Mouse (Mus musculus): ENCODE measurements around the gene Dchs2. TPM values are rescaled to one million over a fixed set of nuclear protein-coding genes. Genes with fewer than 3 reads are reported as not detected.

Gene Dchs2
- polyA plus RNA-seq, 1 experiment from 2014 or later, result 1.1 TPM

DNA sequence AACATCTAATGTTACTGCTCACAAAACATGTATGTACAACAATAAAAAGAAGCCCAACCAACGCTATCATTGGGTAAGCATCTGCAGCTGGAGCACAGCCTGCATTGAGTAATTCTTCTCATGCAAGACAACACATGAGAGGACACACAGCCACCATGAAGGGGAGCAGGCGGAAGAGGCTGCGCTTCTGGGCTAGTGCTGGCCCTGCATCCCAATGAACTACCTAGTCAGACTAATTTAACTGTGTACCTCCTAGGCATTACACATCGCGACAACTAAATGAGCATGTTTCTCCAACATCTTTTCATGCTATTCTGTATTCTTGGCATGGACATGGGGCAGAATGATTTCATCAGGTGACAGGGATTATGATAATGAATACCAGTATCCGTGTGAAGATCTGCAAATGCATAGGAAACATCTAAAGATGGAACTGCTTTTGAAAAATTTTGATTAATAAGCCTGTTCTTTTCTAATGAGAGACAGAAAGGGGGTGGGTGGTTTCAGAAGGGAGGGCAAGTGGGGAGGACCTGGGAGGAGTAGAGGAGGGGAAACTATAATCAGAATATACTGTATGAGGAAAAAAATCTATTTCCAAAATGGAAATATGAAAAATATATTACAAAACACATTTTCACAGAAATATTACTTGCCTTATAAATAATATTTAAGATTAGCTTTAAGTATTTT, 33.9 kb downstream of the Dchs2 start:
- no peaks in the 10 kb centered on the region for H3K36me3 ChIP-seq
- H3K4me3 ChIP-seq, result no peak overlapping the region
- no peaks in the 10 kb centered on the region for H3K27me3 ChIP-seq (replicated peaks)
- no peak overlapping the region for H3K9ac ChIP-seq
- 70% methylated on average over 6 of the region's 6 CpGs for WGBS
- H3K4me2 ChIP-seq (replicated peaks), result no peak overlapping the region
- no peaks in the 10 kb centered on the region for H3K9me3 ChIP-seq
- no peak overlapping the region for H3K27ac ChIP-seq
- H3K4me1 ChIP-seq, result no peaks in the 10 kb centered on the region
- no peak for ATAC-seq (ENCODE audit: low FRiP score, low read depth)

DNA sequence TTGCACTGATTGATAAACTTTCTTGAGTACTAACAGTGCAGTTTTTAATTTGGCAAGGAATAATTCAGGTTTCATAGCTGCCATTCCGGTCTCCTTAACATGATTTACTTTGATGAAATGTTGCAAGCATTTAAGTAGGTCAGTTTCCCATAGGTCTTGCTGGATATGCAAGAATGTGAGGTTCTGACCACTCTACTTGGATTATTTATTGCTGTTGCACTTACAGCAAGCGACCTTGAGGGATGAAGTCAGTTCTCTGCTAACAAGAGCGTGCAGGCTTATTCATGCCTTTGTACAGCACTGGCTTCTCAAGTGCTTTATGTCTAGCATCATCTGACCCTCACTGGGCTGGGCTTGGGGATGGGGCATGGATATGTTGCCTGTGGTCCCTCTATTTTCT, 35.9 kb downstream of the Dchs2 start:
- whole genome bisulfite sequencing, result 65% methylated on average over 3 of the region's 3 CpGs
- Histone ChIP-seq H3K9me3 (no peaks in the 10 kb centered on the region), H3K36me3 (no peaks in the 10 kb centered on the region), H3K27me3 (replicated peaks) (no peaks in the 10 kb centered on the region), H3K9ac (no peak overlapping the region), H3K4me2 (replicated peaks) (no peak overlapping the region), H3K4me1 (no peaks in the 10 kb centered on the region), H3K27ac (no peak overlapping the region), H3K4me3 (no peak overlapping the region)
- no peak for ATAC-seq (ENCODE audit: low FRiP score, low read depth)

DNA sequence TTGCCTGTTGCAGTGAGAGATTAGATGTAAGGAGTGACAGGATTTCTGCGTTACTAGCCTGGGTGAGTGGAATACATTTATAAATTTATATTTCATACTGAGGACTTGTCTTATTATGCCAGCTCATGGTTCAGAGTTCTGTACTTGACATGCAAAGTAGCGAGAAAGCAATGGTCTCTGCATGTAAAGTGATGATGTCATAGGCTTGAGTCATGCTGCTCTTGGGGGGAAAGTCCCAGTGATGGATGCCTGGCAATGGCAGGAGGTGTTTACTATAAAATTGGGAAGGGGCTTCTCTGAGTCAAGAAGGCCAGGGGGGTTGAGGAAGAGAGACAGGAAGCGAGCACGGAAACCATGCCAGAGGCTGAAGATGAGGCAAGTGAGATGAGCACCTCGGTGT, 57.8 kb downstream of the Dchs2 start:
- Histone ChIP-seq H3K9ac (no peak overlapping the region), H3K27ac (no peak overlapping the region), H3K4me1 (no peaks in the 10 kb centered on the region), H3K4me2 (replicated peaks) (no peak overlapping the region), H3K36me3 (no peaks in the 10 kb centered on the region), H3K9me3 (no peaks in the 10 kb centered on the region), H3K27me3 (replicated peaks) (no peaks in the 10 kb centered on the region), H3K4me3 (no peak overlapping the region)
- 96% methylated on average over 5 of the region's 5 CpGs for WGBS
- no peak for ATAC-seq (ENCODE audit: low FRiP score, low read depth)

DNA sequence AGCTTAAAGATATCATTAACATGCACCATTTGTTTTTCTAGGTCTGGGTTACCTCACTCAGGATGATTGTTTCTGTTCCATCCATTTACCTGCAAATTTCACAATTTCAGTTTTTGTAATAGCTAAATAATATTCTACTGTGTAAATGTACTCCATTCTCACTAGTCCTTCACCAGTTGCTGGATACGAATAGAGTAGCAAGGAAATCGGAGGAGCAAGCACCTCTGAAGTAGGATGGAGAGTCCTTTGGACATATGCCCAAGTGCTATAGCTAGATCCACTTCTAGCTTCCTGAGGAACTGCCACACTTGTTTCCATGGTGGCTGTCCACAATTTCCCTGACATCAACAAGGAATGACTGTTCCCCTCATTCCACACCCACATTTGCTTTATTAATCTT, 63.5 kb downstream of the Dchs2 start:
- ATAC-seq (ENCODE audit: low FRiP score, low read depth), result no peak
- 95% methylated on average over 2 of the region's 2 CpGs for WGBS
- Histone ChIP-seq H3K4me1 (no peaks in the 10 kb centered on the region), H3K9ac (no peak overlapping the region), H3K4me2 (replicated peaks) (no peak overlapping the region), H3K27me3 (replicated peaks) (no peaks in the 10 kb centered on the region), H3K36me3 (no peaks in the 10 kb centered on the region), H3K9me3 (no peaks in the 10 kb centered on the region), H3K27ac (no peak overlapping the region), H3K4me3 (no peak overlapping the region)

DNA sequence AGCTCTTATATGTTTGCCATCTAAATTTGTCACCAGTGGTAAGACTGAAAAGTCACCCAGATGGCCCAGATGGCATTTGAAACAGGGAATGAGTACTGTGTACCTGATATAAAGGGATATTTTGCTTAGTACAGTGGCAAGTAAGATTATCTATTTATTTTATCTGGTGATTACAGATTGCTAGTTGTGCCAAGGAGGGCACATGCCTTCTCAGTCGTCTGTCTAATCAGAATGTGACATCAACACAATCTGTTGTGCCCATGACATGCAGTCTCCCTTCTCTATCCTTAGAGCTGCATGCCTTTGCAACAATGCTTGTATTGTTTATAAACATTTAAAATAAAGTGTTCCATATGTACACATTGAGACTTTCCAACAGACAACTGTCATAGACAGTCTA, 64.7 kb downstream of the Dchs2 start:
- no peak overlapping the region for H3K4me2 ChIP-seq (replicated peaks)
- H3K27me3 ChIP-seq (replicated peaks), result no peaks in the 10 kb centered on the region
- H3K4me1 ChIP-seq, result no peaks in the 10 kb centered on the region
- WGBS, result 79% methylated on average over 1 of the region's 1 CpGs
- no peak overlapping the region for H3K9ac ChIP-seq
- ATAC-seq (ENCODE audit: low FRiP score, low read depth), result no peak
- no peak overlapping the region for H3K4me3 ChIP-seq
- H3K27ac ChIP-seq, result no peak overlapping the region
- no peaks in the 10 kb centered on the region for H3K9me3 ChIP-seq
- H3K36me3 ChIP-seq, result no peaks in the 10 kb centered on the region

DNA sequence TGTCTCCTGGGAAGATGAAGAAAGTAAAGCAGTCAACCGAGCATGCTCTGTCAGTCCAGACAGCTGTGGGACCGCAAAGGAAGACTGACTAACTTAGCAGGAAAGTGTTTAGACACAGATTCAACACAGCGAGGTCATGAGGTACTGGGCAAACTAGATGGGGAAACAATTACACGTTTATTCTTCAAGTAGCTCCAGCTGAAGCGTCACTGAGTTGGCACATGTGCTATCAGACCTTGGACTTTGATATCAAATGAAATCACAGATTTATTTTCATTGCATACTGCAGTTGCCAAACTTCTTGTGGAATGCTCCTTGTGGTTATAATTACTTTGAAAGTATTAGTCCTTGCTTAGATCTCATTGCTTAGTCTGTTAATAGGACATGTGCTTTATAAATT, 67.2 kb downstream of the Dchs2 start:
- no peak overlapping the region for H3K4me2 ChIP-seq (replicated peaks)
- 83% methylated on average over 5 of the region's 5 CpGs for WGBS
- no peaks in the 10 kb centered on the region for H3K9me3 ChIP-seq
- H3K9ac ChIP-seq, result no peak overlapping the region
- H3K27me3 ChIP-seq (replicated peaks), result no peaks in the 10 kb centered on the region
- H3K36me3 ChIP-seq, result no peaks in the 10 kb centered on the region
- H3K27ac ChIP-seq, result no peak overlapping the region
- H3K4me3 ChIP-seq, result no peak overlapping the region
- no peaks in the 10 kb centered on the region for H3K4me1 ChIP-seq
- ATAC-seq (ENCODE audit: low FRiP score, low read depth), result no peak

DNA sequence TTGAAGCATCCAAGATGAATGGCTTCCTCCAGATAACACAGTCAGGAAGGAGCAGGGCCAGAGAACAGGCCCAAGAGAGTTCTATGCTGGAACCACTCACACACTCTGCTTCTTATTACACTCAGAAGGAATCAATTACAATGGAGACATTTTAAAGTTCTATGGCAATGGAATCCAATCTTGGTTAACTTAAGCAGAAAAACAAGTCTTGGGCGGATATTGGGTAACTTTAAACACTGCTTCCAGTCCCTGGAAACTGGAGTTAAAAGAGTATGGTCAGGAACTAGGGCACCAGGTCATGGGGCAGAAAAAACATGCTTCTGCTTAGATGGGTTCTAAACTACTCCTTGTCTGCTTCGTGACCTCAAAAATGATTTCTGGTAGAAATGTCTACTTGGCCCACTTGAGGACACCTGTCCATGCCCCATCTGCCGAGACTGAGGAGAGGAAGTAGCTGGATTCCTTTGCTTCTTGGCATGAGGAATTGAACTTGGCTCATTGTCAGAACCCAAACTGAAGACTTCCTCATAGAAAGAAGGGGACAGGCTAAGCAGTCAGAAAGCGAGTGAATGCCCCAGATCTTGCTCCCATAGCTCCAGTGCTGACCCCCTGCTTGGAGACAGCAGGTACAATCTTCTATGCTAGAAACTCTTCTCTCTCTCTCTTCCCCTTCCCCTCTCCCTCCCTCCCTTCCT, 73.7 kb downstream of the Dchs2 start:
- ATAC-seq (ENCODE audit: low FRiP score, low read depth), result no peak
- Histone ChIP-seq H3K36me3 (no peaks in the 10 kb centered on the region), H3K4me1 (no peaks in the 10 kb centered on the region), H3K27me3 (replicated peaks) (no peaks in the 10 kb centered on the region), H3K4me3 (no peak overlapping the region), H3K4me2 (replicated peaks) (no peak overlapping the region), H3K9me3 (no peaks in the 10 kb centered on the region), H3K9ac (no peak overlapping the region), H3K27ac (no peak overlapping the region)
- WGBS, result 81% methylated on average over 4 of the region's 4 CpGs

DNA sequence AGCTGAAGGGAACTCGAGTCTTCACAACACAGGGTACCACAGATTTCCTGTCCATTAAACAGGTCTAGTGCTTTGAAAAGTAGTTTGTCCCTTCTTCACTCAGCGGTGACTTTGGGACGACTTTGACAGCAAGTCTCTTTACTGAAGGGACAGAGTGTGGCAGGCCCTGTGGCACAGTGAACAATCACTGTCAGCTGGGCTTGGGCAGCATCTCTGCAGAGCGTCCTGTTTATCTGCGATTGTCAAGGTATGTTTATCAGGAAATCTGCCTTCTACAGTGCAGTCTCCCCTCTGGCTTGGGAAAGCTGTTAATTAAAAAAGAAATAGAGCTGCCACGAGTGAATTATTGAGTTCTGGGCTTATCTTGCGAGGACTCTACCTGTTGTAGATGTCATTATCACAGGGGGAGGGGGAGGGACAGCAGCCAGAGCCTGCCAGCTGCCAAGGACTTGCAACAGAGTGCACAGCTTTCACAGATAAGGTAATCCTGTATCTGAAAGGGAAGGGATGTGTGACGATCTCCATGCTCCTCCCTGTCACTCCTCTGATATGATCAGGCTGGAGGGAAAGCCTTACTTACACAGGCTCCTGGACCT, 77.4 kb downstream of the Dchs2 start:
- 69% methylated on average over 8 of the region's 8 CpGs for WGBS
- no peak overlapping the region for H3K27ac ChIP-seq

DNA sequence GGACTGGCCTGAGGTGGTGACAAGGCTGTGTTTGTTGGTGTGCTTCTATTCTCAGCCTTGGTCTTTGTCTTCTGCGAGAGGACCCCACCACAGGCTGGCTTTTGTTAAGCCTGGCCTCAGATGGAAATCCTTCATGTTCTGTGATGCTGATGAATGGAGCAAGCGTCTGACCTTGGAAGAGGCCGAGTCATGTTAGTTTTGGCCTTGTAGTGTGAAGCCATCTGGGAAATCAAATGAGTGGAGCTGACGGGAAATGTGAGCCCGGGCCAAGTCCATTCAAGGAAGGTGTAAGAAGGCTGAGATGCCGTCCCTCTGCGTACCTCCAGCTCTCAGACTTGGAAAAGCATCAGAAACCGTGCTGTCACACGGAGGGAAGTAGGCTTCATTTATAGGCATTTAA, 81.9 kb downstream of the Dchs2 start:
- Histone ChIP-seq H3K27me3 (replicated peaks) (no peaks in the 10 kb centered on the region), H3K4me1 (peaks cover 10% of the 10 kb centered on the region; the same call in 1 of the 2 replicates), H3K9ac (no peak overlapping the region), H3K4me2 (replicated peaks) (no peak overlapping the region), H3K9me3 (no peaks in the 10 kb centered on the region), H3K27ac (no peak overlapping the region), H3K36me3 (no peaks in the 10 kb centered on the region), H3K4me3 (no peak overlapping the region)
- 61% methylated on average over 9 of the region's 9 CpGs for WGBS
- no peak for ATAC-seq (ENCODE audit: low FRiP score, low read depth)

More for the DNA sequence above, 77.4 kb downstream of the Dchs2 start:
- no peak for ATAC-seq (ENCODE audit: low FRiP score, low read depth)
- peaks cover 7% of the 10 kb centered on the region; the same call in 1 of the 2 replicates for H3K4me1 ChIP-seq
- H3K27me3 ChIP-seq (replicated peaks), result no peaks in the 10 kb centered on the region
- H3K4me3 ChIP-seq, result no peak overlapping the region
- no peaks in the 10 kb centered on the region for H3K36me3 ChIP-seq
- H3K9me3 ChIP-seq, result no peaks in the 10 kb centered on the region
- H3K9ac ChIP-seq, result no peak overlapping the region
- no peak overlapping the region for H3K4me2 ChIP-seq (replicated peaks)

DNA sequence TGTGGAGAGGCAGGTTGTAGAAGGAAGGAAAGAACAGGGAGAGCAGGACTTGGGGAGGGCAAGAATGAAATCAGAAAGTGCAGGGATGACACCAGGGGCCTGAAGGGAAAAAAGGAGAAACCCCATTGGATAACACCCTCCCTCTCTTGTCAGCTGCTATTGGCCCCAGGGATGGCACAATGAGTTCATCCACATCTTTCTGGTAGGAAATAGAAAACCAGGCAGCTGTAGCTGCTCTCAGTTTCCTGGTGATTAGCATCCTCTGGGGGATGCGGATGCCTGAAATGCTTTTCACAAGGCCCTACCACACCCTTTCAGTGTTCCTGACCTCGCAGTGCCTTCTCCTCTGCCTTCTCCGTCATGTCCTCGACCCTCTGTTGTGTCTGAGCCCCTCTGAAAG, 82.5 kb downstream of the Dchs2 start:
- H3K4me1 ChIP-seq, result peaks cover 10% of the 10 kb centered on the region; the same call in 1 of the 2 replicates
- no peak overlapping the region for H3K4me2 ChIP-seq (replicated peaks)
- ATAC-seq (ENCODE audit: low FRiP score, low read depth), result no peak
- no peak overlapping the region for H3K9ac ChIP-seq
- no peaks in the 10 kb centered on the region for H3K36me3 ChIP-seq
- H3K27me3 ChIP-seq (replicated peaks), result no peaks in the 10 kb centered on the region
- H3K27ac ChIP-seq, result no peak overlapping the region
- WGBS, result 69% methylated on average over 4 of the region's 4 CpGs
- no peak overlapping the region for H3K4me3 ChIP-seq
- no peaks in the 10 kb centered on the region for H3K9me3 ChIP-seq

DNA sequence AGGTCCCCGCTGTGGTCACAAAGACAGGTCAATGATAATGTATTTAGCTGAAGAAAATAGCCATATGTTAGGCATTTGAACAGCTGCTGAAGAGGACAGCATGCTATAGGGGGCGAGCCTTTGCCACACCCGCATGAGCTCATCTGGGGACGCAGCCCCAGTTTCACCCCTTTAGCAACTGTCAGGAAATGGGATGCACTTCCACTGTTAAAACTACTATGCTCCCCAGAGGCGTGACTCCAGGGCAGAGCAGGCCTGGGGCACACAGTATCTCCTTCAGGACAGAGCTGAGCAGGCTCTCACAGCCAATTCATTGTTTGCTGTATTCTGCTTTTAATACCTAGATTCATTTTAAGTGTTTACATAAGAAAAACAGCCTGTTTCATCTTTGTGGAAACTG, 84.2 kb downstream of the Dchs2 start:
- Histone ChIP-seq H3K4me3 (no peak overlapping the region), H3K36me3 (no peaks in the 10 kb centered on the region), H3K27ac (no peak overlapping the region), H3K9ac (no peak overlapping the region), H3K9me3 (no peaks in the 10 kb centered on the region), H3K27me3 (replicated peaks) (no peaks in the 10 kb centered on the region), H3K4me1 (peaks cover 10% of the 10 kb centered on the region; the same call in 1 of the 2 replicates), H3K4me2 (replicated peaks) (no peak overlapping the region)
- WGBS, result 55% methylated on average over 5 of the region's 5 CpGs
- ATAC-seq (ENCODE audit: low FRiP score, low read depth), result no peak

DNA sequence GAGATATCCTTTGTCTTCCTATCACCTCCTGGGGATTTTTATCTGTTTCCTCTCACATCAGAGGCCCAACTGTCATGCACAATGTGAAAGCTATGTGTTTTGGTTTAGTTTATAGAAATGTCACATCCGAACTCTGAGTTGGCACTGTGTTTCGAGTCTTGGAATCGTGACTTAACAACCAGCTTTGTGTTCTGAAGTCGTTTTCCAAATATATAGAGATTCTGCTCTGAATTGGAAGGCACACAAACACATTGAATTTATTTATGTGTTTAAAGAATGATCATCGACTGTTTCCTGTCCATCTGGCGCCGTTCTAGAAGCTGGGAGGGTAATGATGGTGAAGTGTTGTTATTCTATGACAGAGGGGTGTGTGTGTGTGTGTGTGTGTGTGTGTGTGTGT, 84.8 kb downstream of the Dchs2 start:
- Histone ChIP-seq H3K27me3 (replicated peaks) (no peaks in the 10 kb centered on the region), H3K4me2 (replicated peaks) (no peak overlapping the region), H3K4me3 (no peak overlapping the region), H3K9ac (no peak overlapping the region), H3K36me3 (no peaks in the 10 kb centered on the region), H3K9me3 (no peaks in the 10 kb centered on the region), H3K4me1 (peaks cover 10% of the 10 kb centered on the region; the same call in 1 of the 2 replicates), H3K27ac (no peak overlapping the region)
- 69% methylated on average over 7 of the region's 7 CpGs for WGBS
- ATAC-seq (ENCODE audit: low FRiP score, low read depth), result no peak
